Mouse (Mus musculus) kidney, adult 2 months (tissue): Measurements from ENCODE around the gene Psmd11.

Experiments used
- CTCF ChIP-seq: fragments of 200-500 bp; conservative IDR thresholded peaks from 2 replicates; pipeline ENCODE4 v1.5.1; 2011; ENCODE audit warnings: low read depth, mild to moderate bottlenecking, control low read depth, low read length, moderate library complexity, mixed read lengths; ENCODE audit not compliant: insufficient read depth, insufficient read length
- POLR2A ChIP-seq: fragments of 200-500 bp; IDR thresholded peaks from one replicate; pipeline ENCODE4 v1.6.1; 2011; ENCODE audit warnings: low read depth, low read length, control low read depth

DNA sequence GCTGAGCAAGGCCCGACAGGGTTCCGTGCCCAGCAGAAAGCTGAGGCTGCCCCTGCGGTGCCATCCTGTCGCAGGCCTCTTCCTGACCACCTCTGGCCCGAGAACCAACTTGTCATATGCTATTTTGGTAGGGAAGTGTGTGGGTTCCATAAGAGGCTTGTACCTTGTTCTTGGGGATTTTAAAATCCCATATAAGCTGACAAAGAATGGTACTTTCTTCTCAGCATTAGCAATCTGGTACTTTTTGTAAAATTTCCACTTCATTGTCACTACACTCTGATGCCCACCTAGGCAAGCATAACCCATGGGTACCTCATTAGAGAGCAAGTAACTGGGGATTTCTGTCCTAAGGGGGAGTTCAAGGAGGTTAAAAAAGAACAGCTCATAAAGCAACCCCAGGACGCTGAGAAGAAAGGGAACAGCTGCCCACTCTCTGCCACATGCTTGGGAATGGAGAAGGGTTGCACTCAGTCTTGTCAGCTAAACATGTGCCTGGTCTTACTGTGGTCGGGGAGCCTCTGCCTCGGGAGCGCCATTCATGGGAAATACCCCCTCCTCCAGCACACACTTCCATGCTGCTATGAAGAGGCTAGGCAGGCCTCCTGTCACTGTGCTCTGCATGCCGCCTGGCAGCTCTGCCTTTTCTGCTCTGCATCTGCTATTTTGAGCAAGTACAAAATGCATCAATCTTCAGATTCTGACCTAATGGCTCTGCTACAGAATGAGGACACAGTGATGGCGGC, 70.1 kb downstream of the Psmd11 start:
- TF ChIP-seq POLR2A: no peak
- TF ChIP-seq CTCF: no peak
